Comparison of ENCODE assay signal across 1 mouse cellular context in genomic region chr17:25333943-25334342, GRCm38 (mm10).
A peak's percentile ranks its signal among the peaks of the same experiment; 100 is the strongest.
TF ChIP-seq lines count a peak whose summit lies in the region.

No protein-coding gene starts in this region.

TF ChIP-seq in MEL, 35 proteins besides CTCF, POLR2A, EP300 and RAD21 (continued from another document):
- TF ChIP-seq TCF12 (IDR thresholded peaks at IDR 0.05; ENCODE audit: low read depth, low read length) (no peak), UBTF (IDR thresholded peaks at IDR 0.05; ENCODE audit: borderline replicate concordance, insufficient read depth, low read depth, low read length) (no peak), SMC3 (IDR thresholded peaks at IDR 0.05; ENCODE audit: low read depth, low read length) (peak; percentile 80), E2F4 (IDR thresholded peaks at IDR 0.05; ENCODE audit: borderline replicate concordance, low read depth, low read length) (no peak), ZC3H11A (IDR thresholded peaks at IDR 0.05; ENCODE audit: low read depth, low read length) (peak; percentile 71)
